Mouse (Mus musculus): ENCODE data around the gene Maco1.

DNA sequence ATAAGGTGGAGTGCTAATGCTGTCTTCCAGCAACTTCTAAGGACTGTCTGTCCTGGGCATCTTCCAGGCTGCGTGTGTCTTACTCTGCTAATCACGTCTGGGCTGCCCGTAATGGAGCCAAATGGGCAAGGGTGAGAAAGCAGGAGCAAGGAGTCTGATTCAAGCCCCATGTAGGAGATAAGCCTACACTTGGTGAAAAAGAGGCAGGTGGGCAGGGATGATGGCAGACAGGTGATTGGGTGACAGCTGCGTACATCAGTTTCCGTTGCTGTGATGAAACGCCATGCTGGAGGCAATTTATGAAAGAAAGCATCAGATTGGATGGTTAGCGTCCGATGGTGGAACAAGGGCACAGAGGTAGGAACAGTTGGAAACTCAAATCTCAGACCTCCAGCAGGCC, 14.1 kb upstream of the Maco1 start:
- TF ChIP-seq EP300 (optimal IDR thresholded peaks at IDR 0.05) (no peak), CTCF (IDR thresholded peaks at IDR 0.05; ENCODE audit: low read depth) (no peak)
